Mouse (Mus musculus) heart, adult 2 months (tissue): ENCODE results near the gene Lurap1.

Experiments used
- CTCF ChIP-seq: fragments of 200-600 bp; IDR thresholded peaks from 2 replicates; pipeline ENCODE4 v1.8.1; 2022; ENCODE audit warnings: antibody characterized with exemption, mild to moderate bottlenecking, moderate library complexity
- EP300 ChIP-seq: fragments of 200-500 bp; IDR thresholded peaks from 2 replicates; pipeline ENCODE4 v1.6.1; 2011; ENCODE audit warnings: low read depth, low read length, control low read depth; ENCODE audit not compliant: insufficient read depth
- POLR2A ChIP-seq: fragments of 200-500 bp; IDR thresholded peaks from 2 replicates; pipeline ENCODE4 v1.6.1; 2011; ENCODE audit warnings: mild to moderate bottlenecking, low read depth, low read length, control low read depth; ENCODE audit not compliant: insufficient read depth

DNA sequence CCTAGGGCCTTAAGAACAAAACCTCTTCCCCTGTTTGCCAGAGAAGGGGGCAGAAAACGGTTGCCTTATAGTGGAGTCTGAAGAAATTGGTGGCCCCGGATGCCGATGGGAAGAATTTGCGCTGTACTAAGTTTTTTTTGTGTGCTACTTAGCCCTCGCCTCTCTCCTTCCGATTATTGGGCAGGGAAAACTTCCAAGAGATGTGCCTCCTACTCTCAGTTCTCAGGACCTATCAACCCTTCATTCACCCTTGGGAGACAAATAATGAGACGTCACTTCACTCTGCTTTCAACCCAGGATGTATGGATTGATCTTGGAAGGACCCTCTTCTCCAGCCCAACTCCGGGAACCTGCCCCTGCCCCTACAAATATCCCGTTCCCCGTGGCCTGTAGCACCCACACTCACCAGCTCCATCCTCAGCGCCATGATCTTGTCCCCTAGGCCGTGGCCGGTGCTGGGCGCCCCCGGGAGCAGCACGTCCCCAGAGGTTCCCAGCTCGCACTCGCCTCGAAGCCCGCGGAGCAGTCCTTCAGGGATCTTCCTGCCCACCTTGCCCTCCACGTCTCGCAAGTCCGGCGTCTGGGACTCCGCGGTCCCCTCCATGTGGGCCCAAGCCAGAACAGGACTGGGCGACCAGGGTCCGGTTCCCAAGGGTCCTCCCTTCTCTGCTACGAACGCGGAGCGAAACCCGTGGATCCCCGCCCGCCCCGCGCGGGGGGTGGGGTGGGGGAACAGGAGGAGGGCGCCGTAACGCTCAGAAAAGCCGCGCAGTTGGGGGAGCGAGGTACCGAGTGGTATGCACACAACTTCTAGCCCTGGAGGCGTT, 7.0 kb downstream of the Lurap1 start:
- TF ChIP-seq CTCF (no peak), POLR2A (0 out of 2 replicates have a peak, but pooled peaks have one; percentile 8), EP300 (no peak)
